Mouse (Mus musculus) mouse embryonic stem cell (cell line): ENCODE measurements around the gene Col18a1.

Experiments
- in situ Hi-C, 2 experiments: fragments of 300-500 bp; cut with MboI; formaldehyde crosslinking; loops; 1 replicate in 1 of 2; 3 replicates in 1 of 2; pipeline ENCODE4 v1.14.3; 2019 to 2020; ENCODE audit warnings: low sequenced_read_pairs in 2 of 2, low pct_unique_long_range_greater_than_20kb in 1 of 2, mixed read lengths in 1 of 2; ENCODE audit not compliant: unreplicated experiment in 1 of 2

The Col18a1 gene

GRCm38 (mm10) chr10:77016499-77016898, 149.8 kb downstream of the Col18a1 start:
- in situ Hi-C loops: loop anchor here in 1 of 2 experiments (10.0 kb wide), 1 partner anchor 182 kb away; no protein-coding TSS in a partner anchor

GRCm38 (mm10) chr10:77016080-77016479, 150.3 kb downstream of the Col18a1 start:
- in situ Hi-C loops: loop anchor here in 1 of 2 experiments (10.0 kb wide), 1 partner anchor 181 kb away; no protein-coding TSS in a partner anchor

- in situ Hi-C loops: loop anchor here in 1 of 2 experiments (10.0 kb wide), 1 partner anchor 177 kb away; no protein-coding TSS in a partner anchor
Measured at GRCm38 (mm10) chr10:77011681-77012080, 154.7 kb downstream of the Col18a1 start.

- in situ Hi-C loops: no loop called here
Measured at GRCm38 (mm10) chr10:77008698-77009097, 157.7 kb downstream of the Col18a1 start.

GRCm38 (mm10) chr10:77008109-77008561, 158.2 kb downstream of the Col18a1 start:
- in situ Hi-C loops: no loop called here

GRCm38 (mm10) chr10:77007433-77008108, 158.8 kb downstream of the Col18a1 start:
- in situ Hi-C loops: no loop called here

- in situ Hi-C loops: no loop called here
Measured at GRCm38 (mm10) chr10:77004936-77005335, 161.4 kb downstream of the Col18a1 start.
